Mouse (Mus musculus): Measurements from ENCODE around the gene Vdac1. TPM values are rescaled to one million over a fixed set of nuclear protein-coding genes. Genes with fewer than 3 reads are reported as not detected.

Gene Vdac1
- polyA plus RNA-seq, 1 experiment: 64.8 TPM

DNA sequence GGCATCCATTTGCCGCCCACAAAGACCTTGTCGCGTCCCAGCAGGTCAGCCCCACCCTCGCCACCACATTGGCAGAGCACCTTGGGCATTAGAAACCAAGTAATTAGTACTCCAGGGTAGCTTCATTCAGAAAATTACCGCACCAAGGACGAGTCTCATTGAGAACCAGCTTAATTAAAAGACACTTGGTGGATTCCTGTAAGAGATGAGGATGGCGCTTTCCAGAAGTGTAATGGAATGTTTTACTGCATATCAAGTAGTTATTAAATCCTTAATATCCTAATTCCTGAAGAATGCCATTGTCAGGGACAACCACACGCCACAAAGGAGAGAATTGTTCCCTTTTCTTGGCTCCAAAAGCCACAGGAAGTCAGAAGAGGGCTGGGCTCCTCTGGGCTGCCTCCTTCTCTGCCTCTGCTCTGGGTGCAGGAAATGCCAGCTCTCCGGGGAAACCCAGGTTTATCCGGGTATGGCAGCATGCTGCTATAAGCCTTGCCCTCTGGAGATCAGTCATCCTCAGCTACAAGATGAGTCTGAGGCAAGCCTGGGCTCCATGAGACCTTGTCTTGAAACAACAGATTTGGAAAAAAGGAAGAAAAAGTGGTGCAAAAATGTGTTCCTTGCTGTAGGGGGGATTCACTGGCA, 22.9 kb upstream of the Vdac1 start:
- no peak overlapping the region for H3K4me3 ChIP-seq (ENCODE audit: control insufficient read depth, insufficient read depth, low read length)
- no peaks in the 10 kb centered on the region for H3K27me3 ChIP-seq (ENCODE audit: control insufficient read depth, insufficient read depth, low read length)
- peaks cover 80% of the 10 kb centered on the region for H3K4me1 ChIP-seq (replicated peaks; ENCODE audit: control insufficient read depth, insufficient read depth, low read length)
- WGBS: 49% methylated on average over 10 of the region's 10 CpGs
- TF ChIP-seq CTCF (IDR thresholded peaks at IDR 0.05; ENCODE audit: borderline replicate concordance, control insufficient read depth, extremely low read depth, insufficient read depth, low read length, poor library complexity) (no peak), POLR2A (IDR thresholded peaks at IDR 0.05; ENCODE audit: control insufficient read depth, extremely low read depth, insufficient read depth, low read length, poor library complexity) (no peak)
- peak; percentile 66 for DNase-seq
- H3K27ac ChIP-seq (ENCODE audit: control insufficient read depth, insufficient read depth, low read length): peak overlapping the region; percentile 94
- H3K36me3 ChIP-seq (ENCODE audit: control insufficient read depth, insufficient read depth, low read length): no peaks in the 10 kb centered on the region

DNA sequence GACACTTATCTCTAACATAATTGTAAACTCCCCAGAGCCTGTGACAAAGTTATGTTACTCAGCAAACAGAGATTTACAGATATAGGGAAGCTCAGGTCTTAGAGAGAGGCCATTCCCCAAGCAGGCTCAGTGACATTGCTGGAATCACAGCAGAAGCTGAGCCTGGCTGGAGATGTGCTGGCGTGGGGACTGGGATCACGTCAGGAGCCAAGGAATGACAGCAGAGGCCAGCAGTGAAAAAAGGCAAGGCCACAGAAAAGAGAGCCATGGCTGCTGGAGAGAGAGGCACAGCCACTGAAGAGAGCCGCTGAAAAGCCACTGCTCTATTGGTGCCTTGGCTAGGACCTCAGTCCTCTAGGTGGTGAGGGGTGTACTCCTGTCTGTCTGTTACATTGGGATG, 22.3 kb upstream of the Vdac1 start:
- peak overlapping the region; percentile 94 for H3K27ac ChIP-seq (ENCODE audit: control insufficient read depth, insufficient read depth, low read length)
- H3K4me3 ChIP-seq (ENCODE audit: control insufficient read depth, insufficient read depth, low read length): no peak overlapping the region
- WGBS: 82% methylated on average over 3 of the region's 3 CpGs

GRCm38 (mm10) chr11:52339098-52339497, 21.6 kb upstream of the Vdac1 start:
- H3K4me3 ChIP-seq (ENCODE audit: control insufficient read depth, insufficient read depth, low read length): no peak overlapping the region
- TF ChIP-seq CTCF (IDR thresholded peaks at IDR 0.05; ENCODE audit: borderline replicate concordance, control insufficient read depth, extremely low read depth, insufficient read depth, low read length, poor library complexity): no peak
- no peak for TF ChIP-seq POLR2A (IDR thresholded peaks at IDR 0.05; ENCODE audit: control insufficient read depth, extremely low read depth, insufficient read depth, low read length, poor library complexity)
- H3K36me3 ChIP-seq (ENCODE audit: control insufficient read depth, insufficient read depth, low read length): no peaks in the 10 kb centered on the region
- no peaks in the 10 kb centered on the region for H3K27me3 ChIP-seq (ENCODE audit: control insufficient read depth, insufficient read depth, low read length)
- peak overlapping the region; percentile 94 for H3K27ac ChIP-seq (ENCODE audit: control insufficient read depth, insufficient read depth, low read length)
- DNase-seq: peak; percentile 35
- 71% methylated on average over 4 of the region's 4 CpGs for WGBS
- H3K4me1 ChIP-seq (replicated peaks; ENCODE audit: control insufficient read depth, insufficient read depth, low read length): peaks cover 76% of the 10 kb centered on the region

More for the DNA sequence above, 22.3 kb upstream of the Vdac1 start:
- peaks cover 77% of the 10 kb centered on the region for H3K4me1 ChIP-seq (replicated peaks; ENCODE audit: control insufficient read depth, insufficient read depth, low read length)
- DNase-seq: no peak
- no peak for TF ChIP-seq CTCF (IDR thresholded peaks at IDR 0.05; ENCODE audit: borderline replicate concordance, control insufficient read depth, extremely low read depth, insufficient read depth, low read length, poor library complexity)
- TF ChIP-seq POLR2A (IDR thresholded peaks at IDR 0.05; ENCODE audit: control insufficient read depth, extremely low read depth, insufficient read depth, low read length, poor library complexity): no peak
- H3K36me3 ChIP-seq (ENCODE audit: control insufficient read depth, insufficient read depth, low read length): no peaks in the 10 kb centered on the region
- no peaks in the 10 kb centered on the region for H3K27me3 ChIP-seq (ENCODE audit: control insufficient read depth, insufficient read depth, low read length)

DNA sequence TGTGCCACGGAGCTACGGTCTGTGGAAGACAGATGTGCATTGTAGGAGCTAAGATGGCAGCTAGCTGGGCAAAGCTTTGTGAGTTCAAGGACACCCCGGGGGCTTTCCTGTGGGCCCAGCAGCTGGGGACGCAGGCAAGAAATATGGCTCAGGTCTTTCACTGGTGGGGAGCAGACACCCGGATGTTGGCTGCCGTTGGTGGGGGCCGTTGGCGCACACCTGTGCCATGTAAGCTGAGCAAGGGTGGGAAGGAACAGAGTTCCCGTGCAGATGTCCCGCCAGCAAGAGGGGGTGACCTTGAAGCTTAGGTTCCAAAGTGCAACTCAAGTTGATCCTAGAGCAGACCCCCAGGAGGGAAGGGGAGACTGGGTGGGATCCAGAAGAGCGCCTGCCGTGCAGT, 21.1 kb upstream of the Vdac1 start:
- H3K27me3 ChIP-seq (ENCODE audit: control insufficient read depth, insufficient read depth, low read length): no peaks in the 10 kb centered on the region
- H3K27ac ChIP-seq (ENCODE audit: control insufficient read depth, insufficient read depth, low read length): peak overlapping the region; percentile 96
- TF ChIP-seq CTCF (IDR thresholded peaks at IDR 0.05; ENCODE audit: borderline replicate concordance, control insufficient read depth, extremely low read depth, insufficient read depth, low read length, poor library complexity) (no peak), POLR2A (IDR thresholded peaks at IDR 0.05; ENCODE audit: control insufficient read depth, extremely low read depth, insufficient read depth, low read length, poor library complexity) (no peak)
- no peaks in the 10 kb centered on the region for H3K36me3 ChIP-seq (ENCODE audit: control insufficient read depth, insufficient read depth, low read length)
- peaks cover 78% of the 10 kb centered on the region for H3K4me1 ChIP-seq (replicated peaks; ENCODE audit: control insufficient read depth, insufficient read depth, low read length)
- WGBS: 9% methylated on average over 12 of the region's 12 CpGs
- H3K4me3 ChIP-seq (ENCODE audit: control insufficient read depth, insufficient read depth, low read length): no peak overlapping the region
- DNase-seq: peak; percentile 90

GRCm38 (mm10) chr11:52340123-52340864, 20.4 kb upstream of the Vdac1 start:
- 31% methylated on average over 12 of the region's 12 CpGs for WGBS
- TF ChIP-seq CTCF (IDR thresholded peaks at IDR 0.05; ENCODE audit: borderline replicate concordance, control insufficient read depth, extremely low read depth, insufficient read depth, low read length, poor library complexity) (no peak), POLR2A (IDR thresholded peaks at IDR 0.05; ENCODE audit: control insufficient read depth, extremely low read depth, insufficient read depth, low read length, poor library complexity) (no peak)
- H3K36me3 ChIP-seq (ENCODE audit: control insufficient read depth, insufficient read depth, low read length): no peaks in the 10 kb centered on the region
- no peaks in the 10 kb centered on the region for H3K27me3 ChIP-seq (ENCODE audit: control insufficient read depth, insufficient read depth, low read length)
- H3K4me1 ChIP-seq (replicated peaks; ENCODE audit: control insufficient read depth, insufficient read depth, low read length): peaks cover 85% of the 10 kb centered on the region
- peak; percentile 40 for DNase-seq
- peak overlapping the region; percentile 23 for H3K4me3 ChIP-seq (ENCODE audit: control insufficient read depth, insufficient read depth, low read length)
- peak overlapping the region; percentile 96 for H3K27ac ChIP-seq (ENCODE audit: control insufficient read depth, insufficient read depth, low read length)

- WGBS: 4% methylated on average over 9 of the region's 9 CpGs
- TF ChIP-seq CTCF (IDR thresholded peaks at IDR 0.05; ENCODE audit: borderline replicate concordance, control insufficient read depth, extremely low read depth, insufficient read depth, low read length, poor library complexity) (no peak), POLR2A (IDR thresholded peaks at IDR 0.05; ENCODE audit: control insufficient read depth, extremely low read depth, insufficient read depth, low read length, poor library complexity) (peak; percentile 38; the same call in 1 of the 2 replicates)
- H3K36me3 ChIP-seq (ENCODE audit: control insufficient read depth, insufficient read depth, low read length): no peaks in the 10 kb centered on the region
- DNase-seq: peak; percentile 79
- peak overlapping the region; percentile 23 for H3K4me3 ChIP-seq (ENCODE audit: control insufficient read depth, insufficient read depth, low read length)
- H3K4me1 ChIP-seq (replicated peaks; ENCODE audit: control insufficient read depth, insufficient read depth, low read length): peaks cover 86% of the 10 kb centered on the region
- peak overlapping the region; percentile 96 for H3K27ac ChIP-seq (ENCODE audit: control insufficient read depth, insufficient read depth, low read length)
- no peaks in the 10 kb centered on the region for H3K27me3 ChIP-seq (ENCODE audit: control insufficient read depth, insufficient read depth, low read length)
Measured at GRCm38 (mm10) chr11:52341001-52341400, 19.7 kb upstream of the Vdac1 start.
